Mouse (Mus musculus) liver, embryonic 14.5 days (tissue): ENCODE data around the gene Plac1. TPM values are rescaled to one million over a fixed set of nuclear protein-coding genes. Genes with fewer than 3 reads are reported as not detected.

Experiments
- ATAC-seq: fragments of 200-750 bp; cut with Nextera tagmentation; 2 replicates; pipeline ENCODE4 v1.8.0; 2017; ENCODE audit warnings: moderate number of reproducible peaks, mild to moderate bottlenecking, moderate library complexity; ENCODE audit not compliant: insufficient read depth
- DNase-seq, 3 experiments: peaks; one replicate each; pipeline ENCODE4 v3.0.0-alpha.2; 2012 to 2013; ENCODE audit warnings: low read depth in 3 of 3, low spot score in 3 of 3
- H3K27ac ChIP-seq: fragments of 300-500 bp; sonication (generic); 2 replicates; pipeline ENCODE4 v1.5.1; 2014; ENCODE audit warnings: moderate library complexity, mild to moderate bottlenecking, control low read depth, inconsistent platforms
- H3K27me3 ChIP-seq: fragments of 300-500 bp; sonication (generic); 2 replicates; pipeline ENCODE4 v1.6.1; 2014; ENCODE audit warnings: mild to moderate bottlenecking, low read length, moderate library complexity; ENCODE audit not compliant: control insufficient read depth, insufficient read depth
- H3K36me3 ChIP-seq: fragments of 300-500 bp; sonication (generic); replicated peaks from 2 replicates; pipeline ENCODE4 v1.6.1; 2014; ENCODE audit warnings: low read depth; ENCODE audit not compliant: control insufficient read depth, insufficient read depth
- H3K4me1 ChIP-seq, 2 experiments: fragments of 200-500 bp in 1 of 2; fragments of 300-500 bp in 1 of 2; sonication (generic) in 1 of 2; replicated peaks; 2 replicates each; pipeline ENCODE4 v1.6.1; 2012 to 2014; ENCODE audit warnings: antibody characterized with exemption in 1 of 2, inconsistent platforms in 1 of 2, low read length in 1 of 2; ENCODE audit not compliant: control insufficient read depth in 2 of 2, insufficient read depth in 2 of 2
- H3K4me2 ChIP-seq: fragments of 300-500 bp; sonication (generic); 2 replicates; pipeline ENCODE4 v1.6.1; 2014; ENCODE audit warnings: low read depth, mild to moderate bottlenecking, control low read depth, moderate library complexity
- H3K4me3 ChIP-seq, 2 experiments: fragments of 200-500 bp in 1 of 2; fragments of 300-500 bp in 1 of 2; sonication (generic) in 1 of 2; 2 replicates each; pipeline ENCODE4 v1.5.1; 2012 to 2014; ENCODE audit warnings: low read depth in 2 of 2, low read length in 2 of 2, mild to moderate bottlenecking in 2 of 2, control low read depth in 1 of 2, inconsistent platforms in 1 of 2, moderate library complexity in 1 of 2; ENCODE audit not compliant: insufficient read depth in 1 of 2
- H3K9ac ChIP-seq: fragments of 300-500 bp; sonication (generic); replicated peaks from 2 replicates; pipeline ENCODE4 v1.6.1; 2014; ENCODE audit warnings: mild to moderate bottlenecking, control low read depth, moderate library complexity
- H3K9me3 ChIP-seq: fragments of 300-500 bp; sonication (generic); 2 replicates; pipeline ENCODE4 v1.6.1; 2016; ENCODE audit warnings: low read length, mixed read lengths; ENCODE audit not compliant: control insufficient read depth
- CTCF ChIP-seq: IDR thresholded peaks from 2 replicates; pipeline ENCODE4 v1.5.1; 2016; ENCODE audit warnings: antibody characterized with exemption, low read depth, control low read depth
- EP300 ChIP-seq: IDR thresholded peaks from 2 replicates; pipeline ENCODE4 v1.6.1; 2016; ENCODE audit warnings: antibody characterized with exemption, low read depth
- WGBS: fragments of 180-500 bp; shearing (Covaris S2); extraction: QIAGEN DNeasy Blood & Tissue Kit; methylation state at CpG from one replicate; pipeline ENCODE4 v1.1.7; 2014; ENCODE audit not compliant: insufficient replicate concordance; 5-methylcytosine and 5-hydroxymethylcytosine counted together
- polyA plus RNA-seq, 2 experiments: library from polyadenylated mRNA; depleted of rRNA in 1 of 2; stranded (reverse) in 1 of 2; unstranded in 1 of 2; fragments of >200 nt; fragmentation: Nextera tagmentation in 1 of 2; extraction: Ambion mirVana in 1 of 2; gene quantifications; 2 replicates each; pipeline versions ENCODE4 v1.2.1 to v1.2.3; 2012 to 2014

The Plac1 gene
- polyA plus RNA-seq, 2 experiments, result 0.81 to 1.3 TPM

GRCm38 (mm10) chrX:53107127-53107526, 132.8 kb downstream of the Plac1 start:
- WGBS, result 68% methylated on average over 2 of the region's 2 CpGs
- H3K27ac ChIP-seq, result no peak overlapping the region
- no peak overlapping the region for H3K9ac ChIP-seq
- H3K36me3 ChIP-seq, result no peaks in the 10 kb centered on the region
- ATAC-seq, result no peak
- no peaks in the 10 kb centered on the region for H3K27me3 ChIP-seq
- no peak for TF ChIP-seq CTCF
- no peak for TF ChIP-seq EP300
- H3K9me3 ChIP-seq, result no peaks in the 10 kb centered on the region
- no peaks in the 10 kb centered on the region for H3K4me1 ChIP-seq
- no peak overlapping the region for H3K4me2 ChIP-seq
- no peak for DNase-seq
- H3K4me3 ChIP-seq, result no peak overlapping the region

GRCm38 (mm10) chrX:53101165-53101564, 138.7 kb downstream of the Plac1 start:
- Histone ChIP-seq H3K27ac (no peak overlapping the region), H3K4me3 (no peak overlapping the region), H3K4me2 (no peak overlapping the region), H3K9me3 (no peaks in the 10 kb centered on the region), H3K9ac (no peak overlapping the region), H3K27me3 (no peaks in the 10 kb centered on the region), H3K4me1 (peaks cover 0 to 6% of the 10 kb centered on the region in 2 experiments; a peak in 1 of 4 replicates), H3K36me3 (no peaks in the 10 kb centered on the region)
- DNase-seq (no peak), ATAC-seq (no peak)
- no peak for TF ChIP-seq CTCF
- TF ChIP-seq EP300, result no peak
- WGBS, result 61% methylated on average over 2 of the region's 2 CpGs

GRCm38 (mm10) chrX:53099951-53100350, 140.0 kb downstream of the Plac1 start:
- DNase-seq (no peak), ATAC-seq (no peak)
- WGBS, result 45% methylated on average over 7 of the region's 7 CpGs
- no peak for TF ChIP-seq EP300
- no peak for TF ChIP-seq CTCF
- H3K27ac ChIP-seq, result no peak overlapping the region
- no peak overlapping the region for H3K4me2 ChIP-seq
- H3K36me3 ChIP-seq, result no peaks in the 10 kb centered on the region
- peaks cover 0 to 6% of the 10 kb centered on the region in 2 experiments; a peak in 1 of 4 replicates for H3K4me1 ChIP-seq
- H3K9ac ChIP-seq, result no peak overlapping the region
- no peak overlapping the region for H3K4me3 ChIP-seq
- H3K27me3 ChIP-seq, result no peaks in the 10 kb centered on the region
- H3K9me3 ChIP-seq, result no peaks in the 10 kb centered on the region

- no peak overlapping the region for H3K4me3 ChIP-seq
- H3K4me1 ChIP-seq, result peaks cover 0 to 6% of the 10 kb centered on the region in 2 experiments; a peak in 1 of 4 replicates
- H3K9me3 ChIP-seq, result no peaks in the 10 kb centered on the region
- DNase-seq (no peak), ATAC-seq (no peak)
- H3K4me2 ChIP-seq, result no peak overlapping the region
- H3K36me3 ChIP-seq, result no peaks in the 10 kb centered on the region
- TF ChIP-seq EP300 (no peak), CTCF (no peak)
- H3K27ac ChIP-seq, result no peak overlapping the region
- no peak overlapping the region for H3K9ac ChIP-seq
- no peaks in the 10 kb centered on the region for H3K27me3 ChIP-seq
- 36% methylated on average over 3 of the region's 3 CpGs for WGBS
Measured at GRCm38 (mm10) chrX:53099266-53099665, 140.6 kb downstream of the Plac1 start.

- WGBS, result 57% methylated on average over 4 of the region's 4 CpGs
Measured at GRCm38 (mm10) chrX:53098293-53098692, 141.6 kb downstream of the Plac1 start.

More at GRCm38 (mm10) chrX:53098293-53098692, 141.6 kb downstream of the Plac1 start:
- H3K27me3 ChIP-seq, result no peaks in the 10 kb centered on the region
- no peak overlapping the region for H3K9ac ChIP-seq
- ATAC-seq (no peak), DNase-seq (no peak)
- no peak overlapping the region for H3K4me3 ChIP-seq
- H3K4me2 ChIP-seq, result no peak overlapping the region
- no peak overlapping the region for H3K27ac ChIP-seq
- peaks cover 0 to 6% of the 10 kb centered on the region in 2 experiments; a peak in 1 of 4 replicates for H3K4me1 ChIP-seq
- no peaks in the 10 kb centered on the region for H3K36me3 ChIP-seq
- TF ChIP-seq EP300 (no peak), CTCF (no peak)
- H3K9me3 ChIP-seq, result no peaks in the 10 kb centered on the region
